Mouse (Mus musculus): ENCODE measurements around the gene Igsf9. TPM values are rescaled to one million over a fixed set of nuclear protein-coding genes. Genes with fewer than 3 reads are reported as not detected.

The Igsf9 gene
- total and polyA plus RNA-seq, 3 experiments = 2.7 to 6.5 (median 6.0) TPM

DNA sequence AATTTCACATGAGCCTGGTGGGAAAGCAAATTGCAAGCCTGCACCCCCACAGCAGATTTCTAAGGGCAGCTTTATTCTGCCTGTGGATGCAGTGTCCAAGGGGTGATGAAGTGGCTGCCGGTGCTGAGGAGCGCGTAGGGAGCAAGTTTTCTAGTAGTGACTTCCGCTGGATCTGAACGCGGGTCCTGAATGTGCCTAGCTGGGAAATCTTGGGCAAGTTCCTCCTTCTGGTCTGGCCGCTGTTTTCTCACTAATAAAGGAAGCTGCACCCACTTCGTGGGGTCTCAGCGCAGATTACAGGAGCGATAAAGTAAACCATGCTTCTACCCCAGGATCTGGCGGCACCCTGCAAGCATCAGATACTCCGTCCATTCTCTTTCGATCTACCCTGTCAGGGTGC lies 477 bp upstream of the Igsf9 start:
- no peak for DNase-seq (ENCODE audit: extremely low read depth)

DNA sequence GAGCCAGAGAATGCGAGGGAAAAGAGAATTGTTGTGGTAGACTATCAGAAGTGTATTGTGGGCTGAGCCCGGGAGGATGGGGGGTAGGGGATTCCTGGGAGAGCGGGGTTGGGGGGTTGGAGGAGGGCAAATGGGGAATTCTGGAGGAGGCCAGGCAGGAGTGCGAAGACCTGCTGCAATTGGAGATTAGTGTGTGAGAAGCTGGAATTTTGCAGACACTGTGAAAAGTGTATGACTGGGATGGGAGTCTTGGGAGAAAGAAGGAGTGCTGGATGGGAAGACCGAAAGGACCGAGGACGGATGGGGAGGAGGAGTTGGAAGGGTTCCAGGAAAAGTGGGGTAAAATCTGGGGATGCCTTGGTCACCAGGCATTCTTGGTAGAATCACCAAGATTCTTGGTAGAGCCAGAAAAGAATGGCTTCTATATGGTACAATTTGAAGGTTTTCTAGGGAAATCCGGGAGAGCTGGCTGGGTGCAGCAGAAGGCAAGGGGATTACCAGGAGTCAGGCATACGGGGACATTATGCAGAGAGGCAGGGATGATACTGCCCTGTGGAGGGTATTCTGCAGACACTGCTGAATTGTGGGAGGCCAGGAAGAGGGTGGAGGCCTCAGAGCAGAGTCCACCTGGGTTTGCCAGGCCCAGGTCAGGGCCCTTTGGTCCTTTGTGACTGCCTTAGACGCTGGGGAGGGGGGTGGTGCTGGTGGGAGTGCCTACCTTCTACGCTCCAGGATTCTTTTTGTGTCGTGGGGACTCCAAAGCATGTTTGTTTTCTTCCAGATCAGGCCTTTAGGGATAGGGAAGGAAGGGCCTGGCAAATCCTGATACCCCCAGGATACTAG lies 1.2 kb downstream of the Igsf9 start:
- no peaks in the 10 kb centered on the region for H3K79me2 ChIP-seq (replicated peaks; ENCODE audit: control insufficient read depth, extremely low read depth, insufficient read depth, poor library complexity, severe bottlenecking)
- H3K9me3 ChIP-seq (replicated peaks; ENCODE audit: low read length) = no peaks in the 10 kb centered on the region
- in situ Hi-C loops (cut with MboI; ENCODE audit: low pct_ligation_motif_present, low pct_unique_long_range_greater_than_20kb, low sequenced_read_pairs) (loop anchor here (5.0 kb wide), 1 partner anchor 65 kb away; no protein-coding TSS in a partner anchor), dilution Hi-C loops (cut with MboI; ENCODE audit: extremely low pct_ligation_motif_present, extremely low pct_unique_long_range_greater_than_20kb, low sequenced_read_pairs) (no loop called here)
- peaks cover 0 to 60% of the 10 kb centered on the region in 2 experiments for H3K36me3 ChIP-seq (replicated peaks in 1 of 2; ENCODE audit: control insufficient read depth in 1 of 2, insufficient read depth in 1 of 2, low read length in 1 of 2)
- peaks cover 2 to 43% of the 10 kb centered on the region in 2 experiments; a peak in 2 of 4 replicates for H3K4me1 ChIP-seq (ENCODE audit: control insufficient read depth in 1 of 2, insufficient read depth in 2 of 2)
- no peak for TF ChIP-seq PAX5 (IDR thresholded peaks at IDR 0.05; ENCODE audit: low read length)
- no peak for TF ChIP-seq POLR2AphosphoS2 (IDR thresholded peaks at IDR 0.05; ENCODE audit: low read depth, low read length)
- TF ChIP-seq TCF12 (IDR thresholded peaks at IDR 0.05; ENCODE audit: low read depth, low read length) = no peak
- no peak for TF ChIP-seq SMC3 (IDR thresholded peaks at IDR 0.05; ENCODE audit: low read depth, low read length)
- no peak for TF ChIP-seq E2F4 (IDR thresholded peaks at IDR 0.05; ENCODE audit: insufficient replicate concordance, low read depth, low read length)
- TF ChIP-seq ZC3H11A (IDR thresholded peaks at IDR 0.05; ENCODE audit: low read depth, low read length) = no peak
- TF ChIP-seq NRF1 (IDR thresholded peaks at IDR 0.05; ENCODE audit: low read depth, low read length) = no peak
- no peak for TF ChIP-seq MXI1 (IDR thresholded peaks at IDR 0.05; ENCODE audit: low read depth, low read length)
- no peak for DNase-seq (ENCODE audit: extremely low read depth)
- no peak overlapping the region for H3K27ac ChIP-seq (ENCODE audit: insufficient read depth, low read depth)
- H3K9ac ChIP-seq (ENCODE audit: insufficient read depth, low read depth) = 0 out of 2 replicates have a peak overlapping the region, but pooled peaks have one; percentile 8
- peak overlapping the region; percentile 89 for H3K4me2 ChIP-seq (ENCODE audit: insufficient read depth, low read depth, poor library complexity, severe bottlenecking)
- peak overlapping the region in 2 of 3 experiments; percentile 42 to 52 for H3K4me3 ChIP-seq (replicated peaks in 1 of 3; ENCODE audit: low read depth in 2 of 3, low read length in 2 of 3, poor library complexity in 1 of 3)
- H3K27me3 ChIP-seq (replicated peaks) = no peaks in the 10 kb centered on the region

More for the DNA sequence above, 477 bp upstream of the Igsf9 start:
- Histone ChIP-seq H3K36me3 (replicated peaks in 1 of 2; ENCODE audit: control insufficient read depth in 1 of 2, insufficient read depth in 1 of 2, low read length in 1 of 2) (peaks cover 0 to 56% of the 10 kb centered on the region in 2 experiments), H3K4me2 (ENCODE audit: insufficient read depth, low read depth, poor library complexity, severe bottlenecking) (no peak overlapping the region), H3K27me3 (replicated peaks) (no peaks in the 10 kb centered on the region), H3K27ac (ENCODE audit: insufficient read depth, low read depth) (no peak overlapping the region), H3K4me3 (replicated peaks in 1 of 3; ENCODE audit: low read depth in 2 of 3, low read length in 2 of 3, poor library complexity in 1 of 3) (no peak overlapping the region), H3K4me1 (ENCODE audit: control insufficient read depth in 1 of 2, insufficient read depth in 2 of 2) (peaks cover 9 to 55% of the 10 kb centered on the region in 2 experiments), H3K79me2 (replicated peaks; ENCODE audit: control insufficient read depth, extremely low read depth, insufficient read depth, poor library complexity, severe bottlenecking) (no peaks in the 10 kb centered on the region), H3K9ac (ENCODE audit: insufficient read depth, low read depth) (no peak overlapping the region), H3K9me3 (replicated peaks; ENCODE audit: low read length) (no peaks in the 10 kb centered on the region)
- in situ Hi-C loops (cut with MboI; ENCODE audit: low pct_ligation_motif_present, low pct_unique_long_range_greater_than_20kb, low sequenced_read_pairs) (loop anchor here (5.0 kb wide), 1 partner anchor 64 kb away; no protein-coding TSS in a partner anchor), dilution Hi-C loops (cut with MboI; ENCODE audit: extremely low pct_ligation_motif_present, extremely low pct_unique_long_range_greater_than_20kb, low sequenced_read_pairs) (no loop called here)
- TF ChIP-seq MAZ (IDR thresholded peaks at IDR 0.05; ENCODE audit: low read depth, low read length) (no peak), JUN (IDR thresholded peaks at IDR 0.05; ENCODE audit: insufficient read depth, low read depth, low read length) (no peak), POLR2A (IDR thresholded peaks at IDR 0.05; ENCODE audit: low read depth, low read length) (no peak), ZC3H11A (IDR thresholded peaks at IDR 0.05; ENCODE audit: low read depth, low read length) (no peak), MYC (IDR thresholded peaks at IDR 0.05; ENCODE audit: low read depth, low read length) (no peak), PAX5 (IDR thresholded peaks at IDR 0.05; ENCODE audit: low read length) (no peak), USF2 (conservative IDR thresholded peaks at IDR 0.05; ENCODE audit: low read depth, low read length) (no peak), UBTF (IDR thresholded peaks at IDR 0.05; ENCODE audit: low read depth, low read length) (no peak), TBP (conservative IDR thresholded peaks at IDR 0.05; ENCODE audit: low read depth, low read length) (no peak), GABPA (IDR thresholded peaks at IDR 0.05; ENCODE audit: insufficient replicate concordance, low read depth, low read length) (no peak), NRF1 (IDR thresholded peaks at IDR 0.05; ENCODE audit: low read depth, low read length) (no peak), CTCF (conservative IDR thresholded peaks at IDR 0.05 in 1 of 2, IDR thresholded peaks at IDR 0.05 in 1 of 2; ENCODE audit: low read depth in 2 of 2, low read length in 2 of 2) (no peak), SIN3A (IDR thresholded peaks at IDR 0.05; ENCODE audit: low read length) (no peak), JUND (conservative IDR thresholded peaks at IDR 0.05; ENCODE audit: low read depth, low read length) (no peak), ELF1 (IDR thresholded peaks at IDR 0.05; ENCODE audit: low read depth, low read length) (no peak), HCFC1 (IDR thresholded peaks at IDR 0.05; ENCODE audit: low read depth, low read length) (no peak)

All from CH12.LX (cell line).